Mouse (Mus musculus) brain, embryonic 18.5 days (tissue): ENCODE measurements at regions not wholly inside any gene's neighbourhood (a gene's known extent, or its start where the extent isn't known, plus 50 kb on each side); places are given as distances from the start of the nearest gene placed in this dataset.

Source experiments
- DNase-seq: peaks from one replicate; pipeline ENCODE4 v3.0.0-alpha.2; 2012; ENCODE audit warnings: low read depth, low spot score

GRCm38 (mm10) chr3:100773237-100773636 lies 52.0 kb upstream of the Vtcn1 start:
- no peak for DNase-seq

- DNase-seq, result no peak
These were observed 53.9 kb upstream of the Vtcn1 start for GRCm38 (mm10) chr3:100771363-100771762.

DNA sequence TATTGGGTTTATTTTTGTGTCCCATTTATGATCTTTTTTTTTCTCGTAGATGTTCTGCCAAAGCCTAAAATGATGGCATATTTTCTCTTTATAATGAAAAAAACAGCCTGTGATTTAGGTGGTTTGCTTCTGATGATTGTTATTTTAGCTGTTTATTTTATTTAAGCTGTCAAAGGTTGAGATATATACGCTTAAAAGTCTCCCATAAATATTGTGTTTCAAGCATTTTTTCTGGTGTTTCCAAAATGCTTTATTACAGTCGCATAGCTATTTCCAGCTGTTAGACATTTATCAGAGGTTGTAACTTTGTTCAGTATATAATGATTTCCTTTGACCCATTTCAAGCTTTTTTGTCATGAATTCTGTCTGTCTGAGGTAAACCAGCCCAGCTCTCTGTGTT lies 54.4 kb upstream of the Vtcn1 start:
- DNase-seq, result no peak

DNA sequence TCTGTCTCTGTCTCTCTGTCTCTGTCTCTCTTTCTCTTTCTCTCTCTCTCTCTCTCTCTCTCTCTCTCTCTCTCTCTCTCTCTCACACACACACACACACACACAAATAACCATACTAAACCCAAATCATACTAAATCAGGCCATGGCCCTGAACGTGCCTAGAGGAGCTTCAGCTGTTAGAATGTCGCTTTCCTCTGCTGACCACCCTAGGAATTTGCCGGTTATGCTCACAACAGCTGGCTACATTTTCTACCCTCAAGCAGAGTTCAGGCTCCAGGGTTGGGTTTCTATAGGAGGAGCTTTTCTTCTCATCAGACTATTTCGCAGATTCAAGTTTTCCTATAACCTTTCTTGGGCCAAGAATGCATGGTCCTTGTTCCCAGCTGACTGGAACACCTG lies 56.1 kb upstream of the Vtcn1 start:
- DNase-seq, result no peak

- peak; percentile 39 for DNase-seq
These were observed 57.1 kb upstream of the Vtcn1 start for GRCm38 (mm10) chr3:100768170-100768624.

DNA sequence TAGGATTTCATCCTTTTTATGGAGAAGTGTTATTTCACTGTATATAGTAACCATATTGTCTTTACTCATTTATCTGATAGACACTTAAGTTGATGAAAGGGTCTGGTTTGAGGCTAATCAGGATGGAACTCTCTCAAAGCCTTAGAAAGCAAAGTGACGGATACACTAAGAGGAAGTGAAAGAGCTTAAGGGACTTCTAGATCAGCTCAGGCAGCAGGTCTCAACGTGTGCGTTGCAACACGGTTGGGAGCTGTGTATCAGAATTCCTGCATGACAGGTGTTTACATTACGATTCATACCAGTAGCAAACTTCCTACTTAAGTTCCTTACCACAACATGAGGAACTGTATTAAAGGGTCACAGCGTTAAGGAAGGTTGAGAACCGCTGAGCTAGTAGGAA lies 59.9 kb upstream of the Vtcn1 start:
- no peak for DNase-seq

GRCm38 (mm10) chr3:100762895-100763294 lies 62.4 kb upstream of the Vtcn1 start:
- DNase-seq, result no peak

DNA sequence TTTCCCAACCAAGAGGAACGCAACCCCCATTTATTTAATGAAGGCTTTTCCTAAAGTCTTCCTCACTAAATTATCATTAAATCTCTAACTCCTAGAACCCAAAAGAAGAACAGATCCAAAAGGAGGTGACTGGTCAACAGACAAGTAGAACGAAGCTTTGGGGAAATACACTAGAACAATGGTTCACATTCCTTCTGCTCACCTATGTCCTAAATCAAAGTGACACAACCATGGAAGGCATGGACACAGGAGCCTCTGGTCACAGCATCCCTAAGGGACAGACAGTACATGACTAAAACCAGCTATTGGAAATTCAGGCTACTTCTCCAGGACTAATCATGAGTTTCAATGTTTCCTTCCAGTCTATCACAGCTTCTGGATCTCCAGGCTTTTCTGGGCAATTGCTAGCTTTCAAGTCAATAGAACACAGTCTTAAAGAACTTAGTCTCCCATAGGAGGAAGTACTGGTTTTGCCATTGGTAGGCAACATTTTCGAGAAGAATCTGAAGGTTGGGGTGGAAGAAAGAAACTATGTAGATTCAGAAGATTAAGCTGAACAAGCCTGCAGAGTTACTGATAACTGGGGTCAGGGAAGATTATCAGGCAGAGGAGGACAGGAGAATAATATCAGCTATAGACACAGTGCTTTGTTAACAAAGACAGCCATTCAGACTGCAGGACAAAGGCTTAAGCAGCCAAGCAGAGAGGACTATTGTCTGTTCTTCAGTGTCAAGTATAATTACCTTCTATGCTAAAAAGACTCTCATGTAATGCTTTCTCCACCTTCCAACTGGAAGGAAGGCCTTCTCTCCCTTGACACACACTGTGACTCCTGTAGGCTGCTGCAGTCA lies 65.9 kb upstream of the Vtcn1 start:
- DNase-seq, result no peak

DNA sequence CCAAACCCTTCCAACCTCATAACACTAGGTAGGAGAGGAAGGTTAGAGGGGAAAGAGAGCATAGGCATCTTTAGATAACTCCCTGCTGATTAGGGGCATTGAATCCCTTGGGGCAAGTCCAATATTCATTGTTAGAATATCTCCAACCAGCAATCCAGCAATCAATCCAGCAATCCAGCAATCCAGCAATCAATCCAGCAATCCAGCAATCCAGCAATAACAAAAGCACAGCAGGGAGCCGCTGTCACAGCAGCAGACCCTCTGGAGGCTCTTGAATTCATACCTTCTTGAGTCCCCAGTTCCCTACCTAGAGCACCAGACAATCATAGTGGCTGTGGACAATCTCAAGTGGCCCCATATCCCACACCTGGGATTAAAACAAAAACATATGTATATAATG lies 69.4 kb upstream of the Man1a2 start:
- no peak for DNase-seq

DNA sequence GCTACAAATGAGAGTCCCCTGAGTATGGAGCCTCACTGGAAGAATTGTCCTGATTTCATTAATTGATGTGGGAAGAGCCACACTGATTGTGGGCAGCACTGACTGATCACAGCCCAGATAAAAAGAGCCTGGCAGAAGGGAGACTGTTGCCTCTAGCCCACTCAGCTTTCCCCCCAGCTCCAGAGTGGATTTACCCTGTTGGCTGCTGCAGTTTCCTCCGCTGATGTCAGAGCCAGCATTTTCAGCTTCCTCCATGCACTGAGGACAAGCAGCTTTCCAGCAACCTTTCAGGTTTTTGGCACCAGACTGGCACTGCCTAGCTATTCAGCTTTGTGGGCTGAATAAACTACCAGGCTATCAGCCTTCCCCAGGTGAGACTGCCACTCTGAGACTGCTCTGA lies 65.9 kb upstream of the Man1a2 start:
- no peak for DNase-seq

DNA sequence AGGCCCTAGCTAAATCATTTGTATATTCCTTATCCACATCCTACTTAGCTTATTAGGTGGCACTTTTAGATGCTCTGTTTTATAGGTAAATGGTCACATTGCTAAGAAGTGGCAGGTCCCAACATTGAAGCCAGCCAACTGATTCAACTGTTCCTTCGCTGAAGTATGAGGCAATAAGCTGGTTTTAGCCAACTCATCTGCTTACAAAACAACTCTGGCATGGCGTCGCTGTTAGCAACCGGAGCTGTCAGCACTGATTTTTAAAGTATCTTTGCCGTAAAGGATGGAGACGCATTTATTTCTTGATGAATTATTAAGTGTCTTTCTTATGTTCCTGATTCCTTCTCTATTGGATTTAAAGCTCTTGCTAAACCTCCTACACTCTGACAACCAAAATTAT lies 63.4 kb upstream of the Man1a2 start:
- no peak for DNase-seq

- DNase-seq, result no peak
These were observed 63.0 kb upstream of the Man1a2 start for GRCm38 (mm10) chr3:100748309-100748691.

DNA sequence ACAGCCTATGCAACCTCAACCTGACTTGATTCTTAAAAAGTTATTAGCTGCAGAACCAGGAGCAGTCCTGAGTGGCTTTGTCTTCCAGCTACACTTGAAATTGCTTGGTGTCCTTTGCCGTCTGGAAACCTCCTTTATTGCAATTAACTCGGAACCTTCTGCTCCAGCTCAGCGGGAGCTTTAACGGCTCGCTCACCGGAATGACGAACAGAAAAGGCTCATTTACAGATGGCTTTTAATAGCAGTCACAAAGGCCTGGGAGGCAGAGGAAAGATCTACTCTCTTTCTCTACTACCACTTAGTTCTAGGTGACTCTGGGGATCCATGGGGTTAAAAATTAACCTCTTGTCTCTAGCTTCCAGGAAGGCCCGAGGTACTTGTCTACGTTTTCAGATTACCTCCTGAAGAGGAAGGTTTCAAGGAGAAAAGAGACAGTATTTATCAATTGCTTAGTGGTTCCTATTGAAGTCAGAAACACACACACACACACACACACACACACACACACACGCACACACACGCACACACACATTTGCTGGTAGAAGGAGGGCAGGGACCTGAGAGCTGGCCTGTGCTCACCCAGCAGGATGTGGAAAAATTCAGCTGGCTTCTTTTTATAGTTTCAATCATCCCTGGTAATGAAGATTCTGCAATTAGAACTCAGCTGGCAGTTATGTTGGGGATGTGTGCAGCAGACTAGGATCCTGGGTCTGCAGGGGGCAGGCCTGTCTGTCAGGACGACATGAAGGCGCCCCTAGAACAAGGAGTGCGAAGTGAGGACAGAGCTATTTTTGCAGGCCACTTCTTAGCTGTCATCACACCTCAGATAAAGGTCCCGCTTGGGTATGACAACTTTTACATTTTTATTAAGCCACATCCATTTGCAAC lies 62.4 kb upstream of the Man1a2 start:
- no peak for DNase-seq

DNA sequence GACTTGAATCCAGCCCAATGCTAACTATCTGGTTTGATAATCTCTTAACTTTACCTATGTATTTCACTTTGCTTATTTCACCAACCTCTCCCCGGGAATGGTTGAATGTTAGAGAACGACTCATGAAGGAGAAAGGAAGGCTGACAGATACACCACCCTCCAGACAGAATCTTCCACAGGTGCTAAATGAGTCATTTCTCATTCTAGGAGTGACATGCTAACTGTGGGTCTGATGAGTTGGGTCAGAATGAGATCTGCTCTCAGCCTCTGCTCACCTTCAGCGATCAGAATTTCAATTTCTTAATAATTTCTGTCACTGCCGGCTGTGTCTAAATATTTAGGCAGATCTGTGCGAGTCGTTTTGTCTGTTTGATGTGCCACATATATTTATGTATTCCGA lies 52.4 kb upstream of the Man1a2 start:
- no peak for DNase-seq

DNA sequence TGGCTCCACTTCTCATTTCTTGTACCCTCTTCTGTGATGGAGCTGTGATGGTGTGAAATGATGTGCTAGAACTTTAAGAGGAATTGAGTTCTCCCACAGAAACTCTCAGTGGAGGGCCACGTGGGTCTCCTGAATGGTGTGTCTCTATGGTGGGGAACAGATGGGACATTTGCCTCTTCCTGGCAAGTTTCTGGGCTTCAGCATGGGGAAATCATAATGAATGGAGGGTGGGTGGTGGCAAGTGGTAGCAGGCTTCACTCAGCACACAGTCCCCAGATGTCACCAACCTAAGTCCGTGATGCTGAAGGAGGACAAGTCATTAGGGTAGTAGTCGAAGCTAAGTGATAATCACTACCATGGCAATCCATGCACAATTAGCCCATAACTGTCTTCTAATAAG lies 51.2 kb upstream of the Man1a2 start:
- no peak for DNase-seq
